Mouse (Mus musculus): ENCODE data around the gene Atad5. TPM values are rescaled to one million over a fixed set of nuclear protein-coding genes. Genes with fewer than 3 reads are reported as not detected.

Atad5 gene
- total RNA-seq, 2 experiments from 2014 or later: 1.3 to 1.7 TPM

GRCm38 (mm10) chr11:80080381-80080825, 8.8 kb upstream of the Atad5 start:
- intact Hi-C loops (cut with DNase I; ENCODE audit: low total_unique reads): no loop called here
- DNase-seq: peak; percentile 33

- intact Hi-C loops (cut with DNase I; ENCODE audit: low total_unique reads): no loop called here
- peak; percentile 95 for DNase-seq
Measured at GRCm38 (mm10) chr11:80080826-80081728, 8.1 kb upstream of the Atad5 start, which contains the start of gene Crlf3. Gene Crlf3 (minus strand): TSS chr11:80080991.

GRCm38 (mm10) chr11:80081786-80082319, 7.3 kb upstream of the Atad5 start:
- no peak for DNase-seq
- intact Hi-C loops (cut with DNase I; ENCODE audit: low total_unique reads): no loop called here

- intact Hi-C loops (cut with DNase I; ENCODE audit: low total_unique reads): no loop called here
Measured at GRCm38 (mm10) chr11:80085356-80086055, 3.7 kb upstream of the Atad5 start.

GRCm38 (mm10) chr11:80086844-80087243, 2.4 kb upstream of the Atad5 start:
- peak; percentile 79 for DNase-seq
- intact Hi-C loops (cut with DNase I; ENCODE audit: low total_unique reads): no loop called here

More at GRCm38 (mm10) chr11:80085356-80086055, 3.7 kb upstream of the Atad5 start:
- DNase-seq: no peak

- intact Hi-C loops (cut with DNase I; ENCODE audit: low total_unique reads): no loop called here
- no peak for DNase-seq
Measured at GRCm38 (mm10) chr11:80089817-80090214, 616 bp downstream of the Atad5 start.

- intact Hi-C loops (cut with DNase I; ENCODE audit: low total_unique reads): no loop called here
- DNase-seq: no peak
Measured at GRCm38 (mm10) chr11:80090555-80091164, 1.5 kb downstream of the Atad5 start.

GRCm38 (mm10) chr11:80098444-80099056, 9.3 kb downstream of the Atad5 start:
- intact Hi-C loops (cut with DNase I; ENCODE audit: low total_unique reads): no loop called here
- no peak for DNase-seq

GRCm38 (mm10) chr11:80101298-80101697, 12.1 kb downstream of the Atad5 start:
- DNase-seq: no peak
- intact Hi-C loops (cut with DNase I; ENCODE audit: low total_unique reads): no loop called here

GRCm38 (mm10) chr11:80104407-80104806, 15.2 kb downstream of the Atad5 start:
- intact Hi-C loops (cut with DNase I; ENCODE audit: low total_unique reads): no loop called here
- no peak for DNase-seq

- DNase-seq: peak; percentile 4
- intact Hi-C loops (cut with DNase I; ENCODE audit: low total_unique reads): no loop called here
Measured at GRCm38 (mm10) chr11:80116411-80116810, 27.2 kb downstream of the Atad5 start.

GRCm38 (mm10) chr11:80132050-80132449, 42.9 kb downstream of the Atad5 start:
- intact Hi-C loops (cut with DNase I; ENCODE audit: low total_unique reads): no loop called here

GRCm38 (mm10) chr11:80134744-80135143, 45.5 kb downstream of the Atad5 start:
- intact Hi-C loops (cut with DNase I; ENCODE audit: low total_unique reads): no loop called here

More at GRCm38 (mm10) chr11:80132050-80132449, 42.9 kb downstream of the Atad5 start:
- no peak for DNase-seq

GRCm38 (mm10) chr11:80135954-80136683, 46.9 kb downstream of the Atad5 start:
- intact Hi-C loops (cut with DNase I; ENCODE audit: low total_unique reads): no loop called here
- DNase-seq: no peak

More at GRCm38 (mm10) chr11:80134744-80135143, 45.5 kb downstream of the Atad5 start:
- no peak for DNase-seq

GRCm38 (mm10) chr11:80136786-80137185, 47.6 kb downstream of the Atad5 start:
- intact Hi-C loops (cut with DNase I; ENCODE audit: low total_unique reads): no loop called here

GRCm38 (mm10) chr11:80137773-80138172, 48.6 kb downstream of the Atad5 start:
- DNase-seq: no peak
- intact Hi-C loops (cut with DNase I; ENCODE audit: low total_unique reads): no loop called here

More at GRCm38 (mm10) chr11:80136786-80137185, 47.6 kb downstream of the Atad5 start:
- no peak for DNase-seq

GRCm38 (mm10) chr11:80141825-80142521, 52.8 kb downstream of the Atad5 start, which contains the start of gene Tefm:
Gene Tefm (minus strand): TSS chr11:80142175.
- intact Hi-C loops (cut with DNase I; ENCODE audit: low total_unique reads): loop anchor here (10.0 kb wide), 1 partner anchor 97 kb away; no protein-coding TSS in a partner anchor
- DNase-seq: peak; percentile 83

- DNase-seq: no peak
- intact Hi-C loops (cut with DNase I; ENCODE audit: low total_unique reads): loop anchor here (10.0 kb wide), 1 partner anchor 98 kb away; no protein-coding TSS in a partner anchor
Measured at GRCm38 (mm10) chr11:80142872-80143271, 53.7 kb downstream of the Atad5 start.

All from gastrocnemius, postnatal 14 days (tissue).